Comparison of ENCODE assay signal across 25 mouse cellular contexts in genomic region chr15:32579351-32579750, GRCm38 (mm10).
DNase-seq lines count a peak whose midpoint lies in the region; ATAC-seq lines count a peak whose summit lies in the region.
"Had no signal": no experiment of that assay in that cellular context is flagged by ENCODE, and none has a peak within 500 bp of the region (broad histone marks: within the 10 kb centered on the region; RNA-seq: fewer than 3 reads in every experiment).

No protein-coding gene starts in this region.

- H3K4me1 ChIP-seq in heart, embryonic 11.5 days (ENCODE audit: control insufficient read depth, insufficient read depth, low read length), result no peaks in the 10 kb centered on the region
- H3K4me1 ChIP-seq: embryonic facial prominence, embryonic 15.5 days; forebrain, embryonic 10.5 days; hindbrain, embryonic 10.5 days; intestine, embryonic 15.5 days had no signal

- no peaks in the 10 kb centered on the region for H3K36me3 ChIP-seq in heart, embryonic 11.5 days (ENCODE audit: control insufficient read depth, insufficient read depth, low read length)
- H3K36me3 ChIP-seq: forebrain, embryonic 10.5 days; G1E; hindbrain, embryonic 10.5 days; intestine, embryonic 15.5 days had no signal

- peak; percentile 2 for DNase-seq in gastrocnemius, adult 18-20 months (ENCODE audit: low spot score)
- no peak for DNase-seq in gastrocnemius, postnatal 25 days
- DNase-seq in heart, adult 11 months, result peak; percentile 91
- peak; percentile 15 to 16 for DNase-seq in heart, postnatal 10 days
- no peak for DNase-seq in heart, postnatal 36 days
- DNase-seq in R1 (ENCODE audit: low read depth, low spot score), result peak; percentile 14
- no peak for DNase-seq in cerebellum, postnatal 25 days
- DNase-seq: adrenal gland, adult 2 months; adrenal gland, postnatal 25 days; B cell, adult 2 months; cerebellum, adult 18-20 months; cerebellum, adult 9-11 months; embryo, embryonic 11 days; kidney, adult 18-20 months had no signal

- H3K27ac ChIP-seq in heart, embryonic 11.5 days (ENCODE audit: low read depth, low read length), result no peak overlapping the region
- H3K27ac ChIP-seq: embryonic facial prominence, embryonic 15.5 days; forebrain, embryonic 10.5 days; hindbrain, embryonic 10.5 days; hindbrain, embryonic 14.5 days; intestine, embryonic 15.5 days had no signal

- H3K4me2 ChIP-seq in heart, embryonic 11.5 days, result no peak overlapping the region
- H3K4me2 ChIP-seq: embryonic facial prominence, embryonic 15.5 days; hindbrain, embryonic 14.5 days; intestine, embryonic 15.5 days had no signal

- intact Hi-C loops in heart, postnatal 10 days (cut with DNase I), result no loop called here
- intact Hi-C loops in heart, postnatal 36 days (cut with DNase I), result no loop called here

- 69% methylated on average over 4 of the region's 4 CpGs for WGBS in heart, embryonic 11.5 days (ENCODE audit: insufficient replicate concordance)

- H3K4me3 ChIP-seq in heart, embryonic 11.5 days (ENCODE audit: low read depth, low read length), result no peak overlapping the region
- H3K4me3 ChIP-seq: embryonic facial prominence, embryonic 15.5 days; erythroblast, embryonic 14.5 days; forebrain, embryonic 10.5 days; hindbrain, embryonic 10.5 days; intestine, embryonic 15.5 days had no signal

- H3K27me3 ChIP-seq in heart, embryonic 11.5 days (ENCODE audit: control insufficient read depth, insufficient read depth, low read length), result no peaks in the 10 kb centered on the region
- H3K27me3 ChIP-seq: embryonic facial prominence, embryonic 15.5 days; intestine, embryonic 15.5 days had no signal

- no peak for ATAC-seq in heart, embryonic 11.5 days (replicated peaks; ENCODE audit: insufficient number of reproducible peaks, low FRiP score, low TSS enrichment)
- ATAC-seq: activated CD4-positive, CD25-positive, alpha-beta regulatory T cell, adult 4 months; CD4-positive, CD25-positive, alpha-beta regulatory T cell, adult 4 months; forebrain, embryonic 14.5 days; intestine, embryonic 15.5 days had no signal

- H3K9ac ChIP-seq in heart, embryonic 11.5 days (ENCODE audit: low read depth, low read length), result no peak overlapping the region
- H3K9ac ChIP-seq: embryonic facial prominence, embryonic 15.5 days; hindbrain, embryonic 14.5 days; intestine, embryonic 15.5 days had no signal

- no peaks in the 10 kb centered on the region for H3K9me3 ChIP-seq in heart, embryonic 11.5 days (replicated peaks; ENCODE audit: control insufficient read depth, low read length)
- H3K9me3 ChIP-seq: embryonic facial prominence, embryonic 15.5 days; forebrain, embryonic 10.5 days; G1E; hindbrain, embryonic 10.5 days; intestine, embryonic 15.5 days had no signal

Comparison
In these comparisons a context has a peak if more than half of its experiments do, and no peak if none do; other contexts are left out.
1. DNase-seq: peak in gastrocnemius, adult 18-20 months (single experiment), heart, adult 11 months (single experiment), heart, postnatal 10 days (2 of 2) and R1 (single experiment); none in gastrocnemius, postnatal 25 days (single experiment), heart, postnatal 36 days (0 of 2) and cerebellum, postnatal 25 days (0 of 2).